Mouse (Mus musculus) spleen, embryonic (tissue): Measurements from ENCODE around the gene Rgs3.

Experiments used
- CTCF ChIA-PET: fragments of 350-600 bp; sonication (Branson Sonifier 250); formaldehyde crosslinking; loops from one replicate; lab custom pipeline; 2022; lab: Charles Lee

Rgs3 gene

DNA sequence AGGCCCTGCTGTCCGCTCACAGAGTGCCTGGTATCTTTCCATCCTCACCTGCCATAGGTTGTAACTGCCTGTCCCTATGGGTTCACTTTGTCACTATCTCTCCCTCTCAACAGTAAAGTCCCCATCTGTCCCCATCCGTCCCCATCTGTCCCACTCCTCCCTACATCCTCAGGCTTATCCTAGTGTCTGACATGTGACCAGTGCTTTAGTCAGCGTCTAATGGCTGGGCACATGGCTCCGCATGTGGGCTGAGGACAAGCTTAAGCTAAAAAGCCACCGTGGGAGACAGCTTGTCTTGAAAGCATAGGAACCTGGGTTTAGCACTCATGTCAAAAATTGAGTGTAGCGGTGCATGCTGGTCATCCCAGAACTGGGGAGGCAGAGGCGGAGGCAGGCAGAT lies 148.4 kb downstream of the Rgs3 start:
- CTCF ChIA-PET: interaction anchor here (1.2 kb wide), 1 partner anchor 10 kb away, joined by 3 read pairs; no protein-coding TSS in a partner anchor

DNA sequence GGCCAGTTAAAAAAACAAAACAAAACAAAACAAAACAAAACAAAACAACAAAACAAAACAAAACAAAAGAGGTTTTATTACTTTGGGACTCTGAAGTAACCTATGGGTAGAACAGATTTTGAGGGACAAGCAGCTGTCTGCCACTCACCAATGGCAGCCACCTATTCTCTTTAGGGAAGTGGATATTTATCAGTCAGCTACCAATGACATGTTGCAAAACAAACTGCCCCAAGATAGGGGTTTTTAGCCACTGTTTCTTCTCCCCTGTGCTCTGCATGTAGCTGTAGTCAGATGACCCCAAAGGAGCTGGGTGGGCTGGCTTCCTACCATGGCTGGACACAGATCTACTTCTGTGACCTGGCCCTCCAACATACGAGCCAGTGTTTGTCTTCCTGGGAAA lies 149.3 kb downstream of the Rgs3 start:
- CTCF ChIA-PET: no interaction called here

DNA sequence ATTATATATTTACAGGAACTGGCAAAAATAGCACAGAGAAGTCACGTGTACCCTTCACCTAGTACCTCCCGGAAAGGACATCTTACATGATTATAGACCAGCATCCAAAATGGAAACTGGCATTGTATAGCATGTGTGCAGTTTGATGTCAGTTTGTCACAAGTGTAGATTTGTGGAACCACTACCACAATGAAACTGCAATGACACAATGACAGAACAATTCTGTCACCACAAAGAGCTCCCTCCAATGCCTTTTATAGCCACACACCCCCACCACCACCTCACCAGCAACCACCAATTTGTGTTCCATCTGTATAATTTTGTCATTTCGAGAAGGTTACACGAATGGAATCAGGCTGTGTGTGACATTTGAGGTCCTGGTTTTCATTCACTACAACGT lies 149.8 kb downstream of the Rgs3 start:
- CTCF ChIA-PET: no interaction called here

DNA sequence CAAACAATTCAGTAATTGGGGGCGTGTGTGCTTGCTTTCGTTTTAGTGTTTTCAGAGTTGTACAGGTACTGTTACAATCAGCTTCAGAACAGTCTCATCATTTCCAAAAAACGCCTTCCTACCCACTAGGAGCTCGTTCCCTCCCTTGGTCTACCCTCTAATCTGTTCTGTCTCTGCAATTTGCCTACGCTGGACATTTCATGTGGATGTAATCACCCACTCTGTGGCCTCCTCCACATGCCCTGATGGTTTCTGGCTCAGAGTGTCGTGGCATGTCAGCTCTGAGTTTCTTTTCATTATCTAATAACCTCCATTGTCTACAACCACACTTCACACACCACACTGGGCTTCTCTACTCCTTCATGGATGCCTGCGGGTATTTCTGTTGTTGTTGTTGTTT lies 151.5 kb downstream of the Rgs3 start:
- CTCF ChIA-PET: interaction anchor here (0.6 kb wide), 1 partner anchor 23 kb away, joined by 3 read pairs; no protein-coding TSS in a partner anchor

DNA sequence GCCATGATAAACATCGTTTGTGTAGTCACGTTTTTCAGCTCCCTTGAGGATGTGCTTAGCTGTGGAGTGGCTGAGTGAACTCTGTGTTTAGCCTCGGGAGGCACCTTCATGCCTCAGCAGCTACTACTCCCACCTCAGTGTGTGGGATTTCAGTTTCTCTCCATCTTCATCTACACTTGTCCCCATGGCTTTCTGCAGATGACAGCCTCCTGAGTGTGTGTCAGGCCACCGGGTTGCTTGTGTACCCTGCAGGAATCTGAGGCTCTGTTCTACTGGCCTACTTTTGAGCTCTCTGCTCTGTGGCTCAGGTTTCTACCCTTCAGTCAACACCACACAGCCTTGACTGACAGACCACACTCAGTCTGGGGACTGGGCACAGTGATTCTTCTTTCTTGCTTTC lies 151.9 kb downstream of the Rgs3 start:
- CTCF ChIA-PET: no interaction called here

DNA sequence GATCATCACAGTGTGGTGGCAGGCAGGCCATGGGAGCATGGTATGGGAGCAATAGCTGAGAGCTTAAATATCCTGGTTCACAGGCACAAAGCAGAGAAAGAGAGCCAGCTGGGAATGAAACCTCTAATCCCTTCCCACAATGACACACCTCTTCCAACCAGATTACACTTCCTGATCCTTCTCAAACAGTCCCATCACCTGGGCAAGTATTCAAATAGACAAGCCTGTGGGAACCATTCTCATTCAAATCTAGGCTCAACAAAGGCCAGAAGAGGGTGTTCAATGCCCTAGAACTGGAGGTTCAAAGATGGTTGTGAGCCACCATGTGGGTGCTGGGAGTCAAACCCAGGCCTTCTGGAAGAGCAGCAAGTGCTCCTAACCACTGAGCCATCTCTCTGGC lies 161.2 kb downstream of the Rgs3 start:
- CTCF ChIA-PET: no interaction called here

DNA sequence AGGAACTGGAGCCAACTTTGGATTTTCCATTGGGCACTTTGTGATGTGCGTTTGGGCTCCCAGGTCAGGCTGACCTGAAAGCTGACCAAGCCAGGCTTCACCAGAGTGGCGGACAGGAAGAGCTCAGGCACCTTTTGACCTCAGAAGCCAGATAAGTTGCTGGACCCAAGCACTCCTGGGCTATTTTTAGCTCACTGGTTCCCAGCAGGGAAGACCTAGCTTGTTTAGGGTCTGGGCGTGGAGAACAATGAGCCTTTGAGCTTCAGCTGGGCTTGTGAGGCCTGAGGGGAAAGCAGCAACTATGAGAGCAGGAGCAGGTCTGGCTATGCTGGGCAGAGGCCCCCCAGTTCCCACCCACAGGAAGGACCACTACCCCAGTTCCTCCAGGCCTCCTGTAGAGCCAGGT lies 162.4 kb downstream of the Rgs3 start:
- CTCF ChIA-PET: no interaction called here

DNA sequence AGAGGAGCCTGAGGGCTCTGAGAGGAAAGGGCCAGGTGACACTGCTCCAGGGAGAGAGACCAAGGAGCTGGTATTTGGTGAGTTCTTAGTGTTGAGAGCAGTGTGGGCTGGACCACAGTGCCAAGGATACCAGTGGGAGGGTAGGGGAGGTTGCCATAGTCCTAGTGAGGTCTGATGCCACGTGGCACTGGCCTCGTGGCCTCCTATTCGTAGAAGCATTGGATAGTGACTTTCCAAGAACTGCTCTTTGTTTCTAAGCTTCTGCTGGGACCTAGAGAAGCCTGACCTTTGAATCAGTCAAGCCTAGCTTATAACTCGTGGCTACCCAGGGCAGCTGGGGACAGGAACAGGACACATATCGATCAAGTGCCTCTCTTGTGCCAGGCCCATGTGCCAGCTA lies 164.1 kb downstream of the Rgs3 start:
- CTCF ChIA-PET: no interaction called here

DNA sequence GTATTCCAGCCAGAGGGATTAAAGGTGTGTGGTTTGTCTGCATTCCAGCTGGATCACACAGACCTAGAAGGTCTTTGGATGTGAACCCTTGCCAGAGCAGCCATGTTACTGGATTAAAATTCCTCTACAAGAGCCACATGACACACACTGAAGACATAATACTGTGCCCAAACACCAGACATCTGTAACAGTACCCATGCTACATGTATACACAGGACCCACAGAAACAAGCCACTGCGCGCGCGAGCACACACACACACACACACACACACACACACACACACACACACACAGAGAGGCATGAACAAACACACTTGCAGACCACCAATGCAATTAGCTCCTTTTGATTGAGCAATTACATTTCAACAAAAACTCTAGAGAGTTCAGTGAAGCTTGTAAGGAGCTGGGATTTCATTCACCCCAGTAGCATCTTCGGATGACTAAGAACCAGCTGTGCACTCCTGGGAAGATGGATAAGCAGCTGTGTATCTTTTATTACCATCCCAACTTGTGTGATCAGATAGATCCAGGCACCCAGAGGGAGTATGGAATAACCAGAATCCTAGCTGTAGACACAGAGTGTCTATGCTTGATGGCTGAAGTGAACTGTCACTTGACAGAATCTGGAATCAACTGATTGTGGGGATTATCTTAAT lies 166.8 kb downstream of the Rgs3 start:
- CTCF ChIA-PET: interaction anchor here (0.7 kb wide), 1 partner anchor 113 kb away, joined by 7 read pairs; no protein-coding TSS in a partner anchor

DNA sequence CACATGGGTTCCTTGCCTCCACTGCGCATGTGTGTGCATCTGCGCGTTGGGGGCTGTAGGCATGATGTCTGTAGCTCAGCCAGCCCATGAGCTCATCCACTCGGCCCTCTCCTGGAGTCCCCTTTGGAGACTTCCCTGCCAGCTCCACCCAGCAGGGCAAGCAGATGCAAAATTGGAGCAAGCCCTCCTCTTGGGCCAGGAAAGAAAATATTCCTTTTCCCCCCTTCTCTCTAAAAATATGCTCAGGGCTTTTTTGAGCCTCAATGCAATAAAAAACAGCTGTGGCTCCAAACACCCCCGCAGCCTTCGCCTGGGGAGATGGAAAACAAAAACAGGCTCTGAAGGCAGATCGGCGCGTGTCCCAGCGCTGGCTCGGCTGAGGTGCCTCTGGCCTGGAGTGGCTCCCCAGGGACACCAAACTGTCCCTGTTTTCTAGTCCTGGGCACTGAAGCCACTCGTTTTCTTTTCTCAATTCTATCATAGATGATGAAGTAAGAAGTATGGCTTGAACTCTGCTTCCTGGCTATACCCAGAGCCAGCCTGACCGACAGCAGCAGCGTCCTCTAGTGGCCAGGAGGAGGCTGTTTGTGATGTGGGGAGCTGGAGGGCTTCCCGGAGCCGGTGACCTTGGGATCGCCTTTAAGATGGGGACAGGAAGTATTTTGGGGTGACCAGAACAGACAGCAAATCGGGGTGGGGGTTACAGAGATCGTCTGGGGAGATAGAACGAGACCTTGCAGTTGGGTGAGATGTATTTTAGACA lies 168.1 kb downstream of the Rgs3 start:
- CTCF ChIA-PET: no interaction called here

DNA sequence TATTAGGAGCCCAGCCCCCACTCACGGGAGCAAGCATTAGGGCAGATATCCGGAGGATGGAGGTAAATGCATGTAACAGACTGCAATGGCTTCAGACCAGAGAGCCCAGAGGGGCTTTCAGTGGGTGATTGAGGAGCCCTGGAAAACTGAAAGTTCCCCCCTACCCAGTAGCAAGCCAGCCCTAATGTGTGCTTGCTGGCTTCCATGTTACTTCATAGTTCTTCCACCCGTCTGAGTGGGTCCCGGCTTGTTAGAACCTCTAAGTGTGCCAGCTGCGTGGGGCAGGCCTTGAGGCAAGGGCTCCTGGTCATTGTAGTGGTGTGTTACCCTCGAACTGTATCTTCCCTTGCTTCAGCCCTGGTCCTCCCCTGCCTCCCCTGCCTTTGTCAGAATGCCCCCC lies 168.8 kb downstream of the Rgs3 start:
- CTCF ChIA-PET: no interaction called here

DNA sequence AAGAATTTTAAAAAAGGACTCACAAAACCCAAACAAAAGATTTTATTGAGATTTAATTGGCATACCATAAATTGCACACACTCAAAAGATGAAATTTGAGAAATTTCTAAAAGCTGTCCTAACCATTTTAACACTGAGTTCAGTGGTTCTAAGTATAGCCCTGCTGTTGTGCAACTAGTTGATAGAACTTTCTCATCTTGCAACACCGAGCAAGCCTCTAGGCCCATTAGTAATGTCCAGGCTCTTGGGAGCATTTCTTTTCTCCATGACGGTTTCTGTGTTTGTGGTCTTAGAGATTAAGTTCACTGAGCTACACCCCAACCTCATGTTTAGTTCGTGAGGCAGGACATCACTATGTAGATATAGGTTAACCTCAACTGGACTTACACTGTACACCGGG lies 169.5 kb downstream of the Rgs3 start:
- CTCF ChIA-PET: no interaction called here

DNA sequence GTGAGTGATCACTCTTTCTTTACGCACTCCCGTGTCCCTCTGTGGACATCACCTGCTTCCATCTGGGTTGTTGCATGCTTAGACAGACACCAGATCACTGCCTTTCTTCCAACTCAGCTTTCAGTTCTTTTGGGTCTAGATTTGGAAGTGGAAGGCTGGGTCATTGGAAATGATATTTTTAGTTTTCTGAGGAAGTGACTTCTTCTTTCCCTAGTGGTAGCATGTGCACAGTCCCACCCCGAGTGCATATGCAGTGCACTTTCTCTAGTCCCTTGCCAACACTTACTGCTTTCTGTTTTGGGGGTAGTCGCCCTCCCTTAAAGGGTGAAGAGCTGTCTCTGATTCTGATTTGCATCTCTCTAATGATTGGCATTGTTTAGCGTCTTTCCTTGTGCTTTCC lies 170.3 kb downstream of the Rgs3 start:
- CTCF ChIA-PET: no interaction called here

DNA sequence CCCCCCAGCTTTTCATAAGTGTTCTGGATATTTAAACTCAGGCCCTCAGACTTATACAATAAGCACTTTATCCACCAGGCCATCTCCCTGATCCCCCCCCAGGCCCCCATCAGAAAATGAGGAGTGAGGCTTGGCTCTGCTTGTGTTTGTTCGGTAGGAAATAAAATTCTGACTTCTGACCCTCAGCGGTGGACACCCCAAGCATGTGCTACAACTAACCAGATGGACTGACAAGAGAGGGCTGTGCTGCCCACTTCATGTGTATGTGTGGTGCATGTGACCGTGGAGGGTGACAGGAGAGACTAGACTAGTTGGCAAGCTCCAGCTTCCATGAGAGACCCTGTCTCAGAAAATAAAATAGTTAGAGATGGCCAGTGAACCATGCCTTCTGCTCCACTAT lies 171.2 kb downstream of the Rgs3 start:
- CTCF ChIA-PET: no interaction called here

DNA sequence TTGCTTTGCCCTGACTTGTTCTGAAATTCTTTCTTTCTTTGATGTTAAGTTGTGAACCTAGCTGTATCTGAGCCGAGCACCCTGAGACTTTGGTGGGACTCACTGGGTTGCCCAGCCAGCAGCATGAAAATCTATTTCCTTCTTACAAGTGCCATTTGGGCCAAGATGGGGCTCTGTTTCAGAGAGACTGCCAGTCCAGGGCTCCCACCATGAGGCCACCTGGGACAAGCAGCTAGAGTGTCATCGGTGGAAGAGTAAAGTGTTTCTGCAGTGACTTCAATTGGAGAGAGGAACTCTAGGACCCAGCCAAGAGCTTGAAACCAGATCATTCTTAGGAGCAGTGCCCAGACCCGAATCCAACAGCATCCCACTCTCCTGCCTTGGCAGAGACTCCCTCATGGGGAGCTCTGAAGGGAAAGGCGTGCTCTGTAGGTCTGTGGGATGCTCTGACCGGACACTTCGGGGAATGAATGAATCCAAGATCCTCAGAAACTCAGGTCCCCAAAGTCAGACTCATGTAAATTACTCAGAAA lies 171.9 kb downstream of the Rgs3 start:
- CTCF ChIA-PET: no interaction called here

DNA sequence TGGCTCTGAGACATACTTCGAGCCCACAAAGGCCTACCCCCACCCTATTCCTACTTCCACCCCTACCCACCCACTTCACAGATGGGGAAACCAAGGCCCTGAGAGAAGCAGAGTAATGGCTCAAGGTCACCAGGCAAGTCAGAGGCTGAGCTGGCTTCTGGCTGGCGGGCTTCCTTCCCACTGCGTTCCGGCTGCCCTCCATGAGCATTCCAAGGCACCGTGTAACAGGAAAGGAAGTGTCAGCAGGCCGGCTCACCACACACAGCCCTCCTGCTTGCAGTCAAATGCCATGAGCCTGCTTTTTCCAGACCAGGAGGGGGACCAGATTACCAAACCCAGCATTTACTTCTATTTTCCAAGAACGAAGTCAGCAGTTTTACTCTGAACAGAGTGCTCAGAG lies 172.4 kb downstream of the Rgs3 start:
- CTCF ChIA-PET: no interaction called here

DNA sequence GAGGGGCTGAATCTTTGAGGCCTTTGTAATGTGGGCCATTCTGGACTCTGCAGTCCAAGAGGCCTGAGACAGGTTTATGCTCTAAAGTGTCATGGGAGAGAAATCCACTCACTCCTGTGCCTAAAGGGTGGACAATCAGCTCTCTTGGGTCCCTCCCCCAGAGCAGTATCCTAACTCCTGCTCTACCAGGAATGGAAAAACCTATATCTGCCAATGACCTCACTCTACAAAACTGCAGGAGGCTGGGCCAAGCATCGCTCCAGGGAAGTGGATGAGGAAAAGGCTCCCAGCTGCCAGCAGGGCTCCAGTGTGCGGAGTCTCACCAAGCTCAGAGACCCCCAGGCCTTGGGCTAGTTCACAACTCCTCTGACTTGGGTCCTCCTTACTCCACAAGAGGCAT lies 173.2 kb downstream of the Rgs3 start:
- CTCF ChIA-PET: no interaction called here

DNA sequence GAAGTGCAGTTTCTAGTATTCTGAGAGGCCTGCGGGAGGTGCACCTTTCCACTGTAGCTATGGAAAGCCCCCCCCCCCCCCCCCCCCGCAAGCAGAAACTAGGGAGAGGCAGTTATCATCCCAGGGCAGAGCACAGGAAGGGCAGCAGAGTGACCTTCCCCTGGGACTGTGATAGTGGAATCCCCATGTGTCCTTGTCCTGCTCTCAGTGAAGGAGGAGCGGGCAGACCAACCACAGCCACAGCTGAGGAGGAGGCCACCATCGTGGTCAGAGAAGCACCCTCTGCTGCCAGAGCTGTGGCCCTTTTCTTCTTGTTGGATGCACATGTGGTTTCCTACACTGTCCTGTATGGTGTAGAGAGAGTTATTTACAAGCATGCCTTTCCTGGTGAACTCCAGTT lies 174.3 kb downstream of the Rgs3 start:
- CTCF ChIA-PET: no interaction called here

DNA sequence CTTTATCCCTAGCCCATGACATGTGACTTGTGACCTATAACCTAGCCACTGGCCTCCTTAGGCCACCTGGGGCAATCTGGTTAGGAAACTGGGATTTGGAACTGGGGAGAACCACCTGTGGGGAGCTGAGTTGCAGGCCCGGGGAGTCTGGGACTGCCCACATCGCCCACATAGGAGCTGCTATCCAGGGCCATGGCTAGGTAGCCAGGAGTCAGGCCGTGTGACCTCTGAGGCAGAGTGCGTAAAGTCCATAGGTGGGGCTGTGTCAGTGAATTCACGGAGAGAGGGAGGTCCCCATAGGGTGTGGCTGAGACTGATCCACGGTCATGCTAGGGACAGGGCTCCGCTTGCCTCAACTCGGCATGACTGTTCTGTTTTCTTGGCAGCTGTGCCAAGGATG lies 175.6 kb downstream of the Rgs3 start:
- CTCF ChIA-PET: no interaction called here

DNA sequence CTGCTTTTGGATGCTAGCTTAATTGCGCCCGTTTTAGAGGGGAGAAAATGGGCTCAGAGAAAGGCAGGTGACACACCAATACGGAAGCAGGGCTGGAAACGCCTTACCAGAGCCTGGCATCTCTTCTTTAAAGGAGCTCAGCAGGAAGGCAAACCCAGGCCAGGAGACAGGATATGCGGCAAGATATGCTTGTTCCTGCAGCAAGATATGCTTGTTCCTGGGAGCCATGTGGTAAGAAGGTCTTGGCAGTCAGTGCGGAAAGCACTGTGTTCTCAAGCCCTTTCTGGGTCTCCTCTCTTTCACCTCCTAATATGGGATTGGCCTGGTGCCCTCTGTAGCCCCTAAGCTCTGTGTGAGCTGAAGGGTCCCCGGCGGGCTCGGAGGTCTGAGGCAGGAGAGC lies 176.2 kb downstream of the Rgs3 start:
- CTCF ChIA-PET: no interaction called here

DNA sequence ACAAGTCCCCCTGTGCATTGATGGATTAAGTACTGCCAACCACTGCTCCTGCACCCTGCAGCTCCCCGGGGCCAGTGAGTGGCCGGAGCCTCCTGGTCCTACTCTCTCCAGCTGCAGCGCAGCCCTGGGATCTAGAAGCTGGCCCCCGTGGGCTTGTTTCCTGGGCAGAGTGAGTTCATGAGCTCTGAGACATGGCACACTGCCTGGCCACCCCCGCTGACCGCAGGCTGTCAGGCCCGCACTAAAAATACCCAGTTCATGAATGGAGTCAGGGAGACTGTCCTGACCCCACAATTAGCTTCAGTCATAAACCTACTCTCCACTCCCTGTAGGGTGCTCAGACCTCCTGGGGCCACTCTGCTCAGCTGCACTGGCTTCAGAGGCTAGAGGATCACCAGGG lies 176.8 kb downstream of the Rgs3 start:
- CTCF ChIA-PET: no interaction called here

DNA sequence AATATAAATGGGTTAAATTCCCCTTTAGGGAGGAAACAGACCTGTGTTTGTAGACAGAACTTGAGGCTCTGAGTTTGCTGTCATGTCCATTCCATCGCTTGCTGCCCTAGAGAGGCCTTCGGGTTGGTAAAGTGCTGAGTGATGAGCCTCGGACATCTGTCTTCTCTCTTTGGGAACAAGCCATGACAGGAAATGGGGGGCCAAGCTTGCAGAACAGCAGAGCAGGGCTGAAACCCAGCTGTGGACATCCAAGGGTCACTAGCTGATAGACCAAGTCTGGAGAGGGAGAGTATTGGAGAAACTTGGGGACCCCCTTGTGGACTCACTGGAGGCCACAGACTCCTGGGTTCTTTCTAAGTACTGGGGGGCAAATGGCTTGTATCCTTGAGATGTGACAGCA lies 177.3 kb downstream of the Rgs3 start:
- CTCF ChIA-PET: no interaction called here
